Mouse (Mus musculus): ENCODE measurements around the gene Rpl18a. TPM values are rescaled to one million over a fixed set of nuclear protein-coding genes. Genes with fewer than 3 reads are reported as not detected.
"Not testable (repeated sequence)": the region's sequence is repeated elsewhere in the genome, so short reads cannot be mapped to it uniquely, and the experiment has no call there.

Rpl18a gene
- total RNA-seq, 2 experiments from 2014 or later: 698 to 704 TPM

GRCm38 (mm10) chr8:70899226-70899625, 2.0 kb upstream of the Rpl18a start:
- no peak overlapping the region for H3K4me3 ChIP-seq
- DNase-seq (ENCODE audit: low spot score in 2 of 2): no peak
- no peak for TF ChIP-seq CTCF (conservative IDR thresholded peaks at IDR 0.05)
- H3K27ac ChIP-seq: no peak overlapping the region

GRCm38 (mm10) chr8:70898661-70899198, 1.5 kb upstream of the Rpl18a start:
- DNase-seq (ENCODE audit: low spot score in 2 of 2): no peak
- TF ChIP-seq CTCF (conservative IDR thresholded peaks at IDR 0.05): no peak
- H3K4me3 ChIP-seq: no peak overlapping the region
- H3K27ac ChIP-seq: 0 out of 2 replicates have a peak overlapping the region, but pooled peaks have one; percentile 88

GRCm38 (mm10) chr8:70897681-70898413, 635 bp upstream of the Rpl18a start:
- DNase-seq (ENCODE audit: low spot score in 2 of 2): peak; percentile 83 to 87
- peak overlapping the region; percentile 88 for H3K27ac ChIP-seq
- TF ChIP-seq CTCF (conservative IDR thresholded peaks at IDR 0.05): peak; percentile 86
- peak overlapping the region; percentile 97 for H3K4me3 ChIP-seq

- TF ChIP-seq CTCF (conservative IDR thresholded peaks at IDR 0.05): no peak
- no peak for DNase-seq (ENCODE audit: low spot score in 2 of 2)
- Histone ChIP-seq H3K27ac (peak overlapping the region; percentile 95), H3K4me3 (peak overlapping the region; percentile 97)
Measured at GRCm38 (mm10) chr8:70896316-70897020, 744 bp downstream of the Rpl18a start.

- not testable (repeated sequence) for DNase-seq (ENCODE audit: low spot score in 2 of 2); H3K27ac ChIP-seq
- peak overlapping the region; percentile 97 for H3K4me3 ChIP-seq
Measured at GRCm38 (mm10) chr8:70895571-70896259, 1.5 kb downstream of the Rpl18a start.

- Histone ChIP-seq H3K4me3 (no peak overlapping the region), H3K27ac (no peak overlapping the region)
- no peak for DNase-seq (ENCODE audit: low spot score in 2 of 2)
- no peak for TF ChIP-seq CTCF (conservative IDR thresholded peaks at IDR 0.05)
Measured at GRCm38 (mm10) chr8:70894771-70895545, 2.3 kb downstream of the Rpl18a start.

- Histone ChIP-seq H3K4me3 (no peak overlapping the region), H3K27ac (no peak overlapping the region)
Measured at GRCm38 (mm10) chr8:70894385-70894720, 2.9 kb downstream of the Rpl18a start.

GRCm38 (mm10) chr8:70893656-70894384, 3.4 kb downstream of the Rpl18a start:
- H3K27ac ChIP-seq: no peak overlapping the region
- no peak overlapping the region for H3K4me3 ChIP-seq
- TF ChIP-seq CTCF (conservative IDR thresholded peaks at IDR 0.05): peak; percentile 83
- DNase-seq (ENCODE audit: low spot score in 2 of 2): peak in 1 of 2 experiments; percentile 67

More at GRCm38 (mm10) chr8:70894385-70894720, 2.9 kb downstream of the Rpl18a start:
- TF ChIP-seq CTCF (conservative IDR thresholded peaks at IDR 0.05): no peak
- DNase-seq (ENCODE audit: low spot score in 2 of 2): no peak

- Histone ChIP-seq H3K4me3 (no peak overlapping the region), H3K27ac (no peak overlapping the region)
- no peak for TF ChIP-seq CTCF (conservative IDR thresholded peaks at IDR 0.05)
- no peak for DNase-seq (ENCODE audit: low spot score in 2 of 2)
Measured at GRCm38 (mm10) chr8:70892896-70893655, 4.1 kb downstream of the Rpl18a start.

- TF ChIP-seq CTCF (conservative IDR thresholded peaks at IDR 0.05): no peak
Measured at GRCm38 (mm10) chr8:70892022-70892895, 5.0 kb downstream of the Rpl18a start, which contains the start of gene Slc5a5. TSS of gene Slc5a5 (minus strand) at chr8:70892757.

More at GRCm38 (mm10) chr8:70892022-70892895, 5.0 kb downstream of the Rpl18a start, which contains the start of gene Slc5a5:
- DNase-seq (ENCODE audit: low spot score in 2 of 2): no peak
- Histone ChIP-seq H3K27ac (no peak within 1 kb of the TSS), H3K4me3 (no peak within 1 kb of the TSS)
